8 mouse cellular contexts compared by ENCODE assay signal in the genomic region with DNA sequence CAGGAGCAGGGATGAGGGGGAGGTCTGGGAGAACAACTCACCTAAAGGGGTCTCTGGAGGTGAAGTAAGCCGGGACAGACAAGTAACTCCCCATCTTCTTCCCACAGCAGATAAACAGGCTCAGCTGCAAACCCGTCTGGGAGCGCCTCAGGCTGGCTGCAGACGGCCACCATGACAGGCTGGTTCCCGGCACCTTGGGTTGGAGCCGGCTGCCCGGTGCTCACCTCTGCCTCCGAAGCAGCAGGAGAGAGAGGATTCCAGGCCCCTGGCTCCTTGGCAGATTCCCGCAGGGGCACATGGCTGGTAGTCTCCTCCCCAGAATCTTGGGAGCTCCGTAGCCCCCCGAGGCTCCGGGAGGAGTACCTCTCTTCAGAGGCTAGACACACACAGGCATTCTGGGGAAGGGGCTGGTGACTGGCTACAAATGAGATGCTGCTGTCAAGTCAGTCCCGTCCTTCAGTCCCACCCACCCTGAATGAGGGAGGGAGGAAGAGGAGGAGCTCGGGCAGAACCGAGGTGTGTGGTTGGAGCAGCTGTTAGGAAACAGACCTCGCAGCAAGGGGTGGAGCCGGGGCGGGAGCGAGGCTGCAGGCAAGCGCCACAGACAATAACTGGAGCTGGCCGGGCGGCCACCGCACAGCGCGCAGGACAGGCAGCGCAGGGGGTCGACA. TPM values are rescaled to one million over a fixed set of nuclear protein-coding genes. Genes with fewer than 3 reads are reported as not detected.
DNase-seq lines count a peak whose midpoint lies in the region.

No protein-coding gene starts in this region.

- DNase-seq in adrenal gland, adult 18-20 months (ENCODE audit: low spot score in 2 of 2), result peak; percentile 64 to 71
- DNase-seq in embryo, embryonic 10.5 days (ENCODE audit: low spot score), result peak; percentile 93
- DNase-seq in gastrocnemius, postnatal 10 days, result peak; percentile 77
- DNase-seq in induced T-regulatory cell, adult 2 months (ENCODE audit: low read depth), result peak; percentile 63
- DNase-seq in left cerebral cortex, adult 9 months (ENCODE audit: low spot score in 2 of 2), result peak; percentile 67 to 82
- DNase-seq in right cerebral cortex, postnatal 14 days, result peak; percentile 78
- DNase-seq in urinary bladder, postnatal 4 days (ENCODE audit: low spot score in 2 of 2), result peak; percentile 70 to 77

- H3K9me3 ChIP-seq in megakaryocyte, embryonic 14.5 days, result no peaks in the 10 kb centered on the region

- H3K27me3 ChIP-seq in megakaryocyte, embryonic 14.5 days (replicated peaks), result no peaks in the 10 kb centered on the region

- H3K4me1 ChIP-seq in megakaryocyte, embryonic 14.5 days, result peaks cover 65% of the 10 kb centered on the region

- peaks cover 42% of the 10 kb centered on the region for H3K36me3 ChIP-seq in megakaryocyte, embryonic 14.5 days (replicated peaks; ENCODE audit: low read length)

- H3K4me3 ChIP-seq in megakaryocyte, embryonic 14.5 days (replicated peaks), result peak overlapping the region; percentile 92

RNA-seq across cellular contexts. Expression of a gene that starts 37.9 kb away (rescaled TPM):
- total RNA-seq in adrenal gland, adult 18-20 months (2021), result 10 to 100 TPM; 15.0 to 18.9 TPM
- total RNA-seq in gastrocnemius, postnatal 10 days (2021), result 10 to 100 TPM; 18.0 to 20.6 TPM
- 16.4 and 34.1 TPM in 2 replicates for polyA plus RNA-seq in megakaryocyte, embryonic 14.5 days (2012; ENCODE audit: insufficient read depth, low replicate concordance)

RNA-seq across cellular contexts. Expression of a gene that starts 40.9 kb away (rescaled TPM):
- total RNA-seq in adrenal gland, adult 18-20 months (2021), result 10 to 100 TPM in 1 of 2 experiments, 1 to 10 TPM in 1; 9.1 to 12.0 TPM
- total RNA-seq in gastrocnemius, postnatal 10 days (2021), result 10 to 100 TPM; 11.0 to 15.8 TPM
- polyA plus RNA-seq in megakaryocyte, embryonic 14.5 days (2012; ENCODE audit: insufficient read depth, low replicate concordance), result 17.8 and 33.7 TPM in 2 replicates

Comparison
In these comparisons a context has a peak if more than half of its experiments do, and no peak if none do; other contexts are left out.
1. Peak in every context shown above with its lines: DNase-seq and H3K4me3 ChIP-seq.